Mouse (Mus musculus) G1E (cell line): Measurements from ENCODE around the gene Gin1.

Experiments used
- CTCF ChIP-seq: IDR thresholded peaks from 2 replicates; pipeline ENCODE4 v1.5.1; 2012; ENCODE audit warnings: low read depth, low read length, inconsistent platforms, mixed read lengths
- GATA1 ChIP-seq: IDR thresholded peaks from 2 replicates; pipeline ENCODE4 v1.6.1; 2012; ENCODE audit warnings: borderline replicate concordance, low read length, inconsistent platforms, mixed read lengths

DNA sequence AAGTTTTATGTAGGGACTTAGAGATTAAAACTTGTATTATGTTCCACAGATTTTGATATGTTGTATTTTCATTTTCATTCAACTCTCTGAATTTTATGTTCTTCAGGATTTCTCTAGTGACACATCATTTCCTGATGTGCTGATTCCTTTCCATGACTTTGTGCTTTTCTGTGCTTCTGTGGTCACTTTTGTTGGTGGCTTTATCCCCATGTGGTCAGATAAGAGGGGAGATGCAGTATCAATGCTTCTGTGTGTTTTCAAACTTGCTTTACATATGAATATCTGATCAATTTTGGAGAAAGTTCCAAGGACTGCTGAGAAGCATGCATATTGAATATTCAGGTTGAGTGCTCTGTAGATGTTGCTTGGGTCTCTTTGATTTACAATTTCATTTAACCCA, 34.5 kb downstream of the Gin1 start:
- TF ChIP-seq GATA1 (no peak), CTCF (no peak)
